Mouse (Mus musculus): ENCODE results near the gene Lrrc8d.

Lrrc8d gene

GRCm38 (mm10) chr5:105721267-105721666 lies 21.5 kb downstream of the Lrrc8d start:
- DNase-seq, result no peak

- DNase-seq, result no peak
Observed at GRCm38 (mm10) chr5:105722807-105723206, 23.0 kb downstream of the Lrrc8d start.

DNA sequence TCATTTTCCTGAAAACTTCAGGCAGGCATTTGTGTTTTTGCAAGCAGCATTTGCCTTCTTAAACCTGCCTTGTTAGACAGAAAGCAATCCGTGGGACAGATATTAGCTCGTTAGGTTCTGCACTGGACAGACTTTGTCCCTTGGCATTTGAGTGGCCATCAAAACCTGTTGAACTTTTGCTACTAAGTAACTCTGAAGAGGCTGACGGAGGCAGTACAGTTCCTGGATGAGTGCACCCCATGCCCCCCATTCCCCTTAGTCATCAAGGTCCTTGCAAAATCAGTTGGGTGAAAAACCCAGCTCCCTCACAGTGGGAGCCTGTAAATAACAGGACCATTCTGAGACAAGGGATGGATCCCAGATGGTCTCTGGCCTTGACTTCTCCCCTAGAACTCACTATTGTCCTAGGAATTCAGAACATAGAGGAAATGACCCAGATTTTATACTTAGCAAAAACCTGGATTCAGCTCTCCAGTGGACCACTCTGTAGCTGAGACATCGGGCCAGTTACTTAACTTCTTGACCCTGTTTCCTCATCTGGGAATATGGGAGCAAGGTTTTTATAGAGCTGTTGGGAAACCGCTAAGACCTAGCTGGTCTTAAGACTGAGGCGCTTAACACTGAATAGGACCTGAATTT lies 30.5 kb downstream of the Lrrc8d start:
- no peak for DNase-seq

DNA sequence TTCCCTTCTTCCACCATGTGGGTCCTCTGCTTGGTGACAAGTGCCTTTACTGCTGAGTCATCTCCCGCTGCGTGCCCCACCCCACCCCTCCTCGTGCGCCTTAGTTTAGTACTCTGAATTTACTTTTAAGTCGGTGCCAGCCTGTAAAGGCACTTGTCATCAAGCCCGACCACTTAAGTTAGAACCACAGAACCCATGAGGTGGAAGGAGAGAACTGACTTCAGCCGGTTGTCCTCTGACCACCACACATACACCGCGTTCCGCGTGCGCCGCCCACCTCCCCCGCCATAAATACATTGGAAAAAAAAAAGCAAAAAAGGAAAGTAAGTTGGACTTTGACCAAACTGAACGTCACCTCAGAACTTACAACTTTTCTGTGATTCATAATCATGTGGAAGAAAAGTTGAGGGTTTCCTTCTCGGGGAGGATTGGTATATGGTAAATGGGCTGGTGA lies 31.4 kb downstream of the Lrrc8d start:
- DNase-seq, result peak; percentile 85

DNA sequence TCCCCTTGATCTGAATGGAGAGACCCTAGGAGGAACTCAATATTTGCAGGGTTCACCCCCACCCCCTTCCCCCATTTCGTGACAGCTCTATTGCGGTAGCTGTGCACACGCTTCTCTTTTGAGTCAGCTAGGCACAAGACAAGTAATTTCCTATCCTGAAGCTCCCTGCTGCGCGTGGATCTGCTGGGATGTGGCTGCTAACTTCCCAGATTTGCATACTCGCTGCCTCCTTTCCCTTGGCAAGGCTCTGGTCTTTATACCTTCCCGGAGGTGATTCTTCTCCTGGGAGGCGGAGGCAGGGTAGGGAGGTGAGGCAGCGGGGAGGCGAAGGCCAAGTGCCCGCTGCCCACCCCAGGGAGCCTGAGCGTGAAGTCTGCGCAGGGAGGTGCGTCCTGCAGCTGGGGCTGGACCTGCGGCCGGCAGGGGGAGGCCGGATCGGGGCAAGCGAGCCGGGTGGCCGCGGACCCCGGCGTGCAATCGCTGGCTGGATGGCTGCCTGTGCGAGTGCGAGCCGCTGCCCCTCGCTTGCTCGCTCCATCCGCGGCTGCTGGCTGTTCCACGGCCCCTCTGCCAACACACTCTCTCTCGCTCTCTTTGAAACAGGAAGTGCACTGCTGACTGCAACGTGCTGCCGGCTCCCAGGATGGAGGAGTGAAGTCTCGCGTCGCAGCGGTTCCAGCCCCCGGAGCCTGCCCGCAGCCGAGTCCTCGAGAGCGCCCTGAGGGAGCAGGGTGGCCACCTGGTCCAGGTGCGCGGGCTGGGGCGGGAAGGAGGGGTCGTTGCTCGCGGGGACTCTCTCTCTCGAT lies 32.1 kb downstream of the Lrrc8d start:
- DNase-seq, result peak; percentile 75

- peak; percentile 50 for DNase-seq
Observed at GRCm38 (mm10) chr5:105732433-105732891, 32.7 kb downstream of the Lrrc8d start.

DNA sequence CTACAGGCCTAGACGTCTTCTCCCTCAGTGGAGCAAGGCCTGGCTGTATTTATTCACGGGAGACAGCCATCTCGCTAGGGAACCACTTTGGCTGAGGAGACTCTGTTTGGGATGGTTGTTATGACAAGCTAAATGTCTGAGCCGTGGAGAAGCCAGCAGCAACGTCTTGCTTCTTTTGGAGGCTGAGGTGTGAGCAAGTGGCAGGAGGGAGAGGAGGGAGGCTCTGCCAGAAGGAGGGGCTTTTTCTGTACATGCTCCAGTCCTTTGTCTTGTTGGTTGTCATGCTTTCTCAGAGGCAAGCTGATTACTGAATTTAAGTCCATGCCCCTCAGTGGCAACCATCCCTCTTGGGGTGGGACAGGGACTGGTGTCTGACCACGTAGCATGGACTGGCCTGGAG lies 33.5 kb downstream of the Lrrc8d start:
- no peak for DNase-seq

DNA sequence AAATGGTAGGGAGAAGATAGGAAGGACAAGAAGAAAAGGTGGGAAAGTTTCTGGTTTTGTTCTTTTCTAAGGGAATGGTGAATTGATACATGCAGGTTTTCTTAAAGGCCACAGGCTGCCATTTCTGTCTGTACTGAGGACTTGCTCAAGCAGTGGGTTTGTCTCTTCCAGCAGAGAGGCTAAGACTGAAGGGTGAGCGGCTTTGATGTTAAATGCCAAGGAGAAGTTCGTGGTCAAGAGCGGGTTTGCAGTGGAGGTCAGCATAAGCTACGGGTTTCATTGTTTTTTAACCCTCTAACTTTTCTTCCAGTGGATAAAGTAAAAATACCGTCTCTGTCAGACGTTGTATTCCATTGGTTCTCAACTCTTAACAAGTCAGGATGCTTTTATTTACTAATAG lies 36.6 kb downstream of the Lrrc8d start:
- DNase-seq, result no peak

DNA sequence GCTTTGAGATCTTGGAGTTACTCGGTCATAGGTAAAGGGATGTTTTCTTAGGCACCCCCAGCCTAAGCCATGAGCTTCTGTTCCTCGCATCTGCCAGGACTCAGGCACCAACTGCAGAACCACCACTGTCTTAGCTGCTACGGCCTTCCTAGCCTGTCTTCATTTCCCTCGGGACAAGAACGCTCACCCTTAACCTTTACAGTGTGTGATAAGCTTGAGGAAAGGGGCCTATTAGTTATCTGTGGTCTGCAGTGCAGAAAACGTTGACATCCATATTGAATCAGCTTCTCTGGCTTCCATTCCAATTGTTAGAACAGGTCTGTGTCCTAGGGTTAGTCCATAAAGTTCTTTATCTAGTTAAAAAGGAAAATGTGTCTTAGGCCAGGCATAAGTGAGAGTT lies 37.4 kb downstream of the Lrrc8d start:
- no peak for DNase-seq

- no peak for DNase-seq
Observed at GRCm38 (mm10) chr5:105740437-105740836, 40.7 kb downstream of the Lrrc8d start.

DNA sequence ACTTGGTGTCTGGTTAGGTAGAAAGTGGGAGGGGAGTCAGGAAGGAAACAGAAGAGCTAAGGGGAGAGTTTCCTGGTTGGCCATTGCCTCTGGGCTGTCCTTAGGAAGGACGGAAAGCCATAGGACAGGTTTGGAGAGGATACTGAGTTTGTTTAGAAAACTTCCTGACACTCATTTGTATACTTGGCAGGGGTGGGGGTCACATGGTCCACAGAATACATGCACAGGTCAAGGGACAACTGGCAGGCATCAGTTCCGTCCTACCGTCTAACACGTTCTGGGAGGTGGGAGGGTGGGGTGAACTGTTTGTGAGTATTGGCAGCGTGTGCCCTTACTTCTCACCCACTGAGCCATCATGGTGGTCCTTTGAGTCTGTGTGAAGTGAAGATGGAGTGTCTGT lies 42.9 kb downstream of the Lrrc8d start:
- DNase-seq, result no peak

- DNase-seq, result no peak
Observed at GRCm38 (mm10) chr5:105745324-105745723, 45.6 kb downstream of the Lrrc8d start.

DNA sequence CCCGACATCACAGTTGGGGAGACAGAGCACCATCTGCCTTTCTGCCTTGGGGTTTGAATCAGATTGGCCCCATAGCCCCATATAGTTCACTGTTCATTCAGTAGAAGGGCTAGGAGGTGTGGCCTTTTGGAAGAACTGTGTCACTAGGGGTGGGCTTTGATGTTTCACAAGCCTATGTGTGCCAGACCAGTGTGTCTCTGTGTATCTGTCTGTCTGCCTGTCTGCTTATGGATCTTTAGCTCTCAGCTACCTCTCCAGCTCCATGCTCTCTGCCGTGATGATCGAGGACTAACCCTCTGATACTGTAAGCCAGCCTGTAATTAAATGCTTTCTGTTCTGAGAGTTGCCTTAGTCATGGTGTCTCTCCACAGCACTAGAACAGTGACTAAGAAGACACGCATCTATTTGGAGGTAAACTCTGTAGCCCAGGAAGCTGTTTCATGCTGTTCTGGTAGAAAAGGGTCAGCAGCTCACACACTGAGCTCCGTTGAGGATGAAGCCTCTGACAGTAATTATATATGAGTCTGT lies 46.2 kb downstream of the Lrrc8d start:
- no peak for DNase-seq

- DNase-seq, result no peak
Observed at GRCm38 (mm10) chr5:105754803-105755202, 55.0 kb downstream of the Lrrc8d start.

GRCm38 (mm10) chr5:105755491-105755890 lies 55.7 kb downstream of the Lrrc8d start:
- DNase-seq, result no peak

DNA sequence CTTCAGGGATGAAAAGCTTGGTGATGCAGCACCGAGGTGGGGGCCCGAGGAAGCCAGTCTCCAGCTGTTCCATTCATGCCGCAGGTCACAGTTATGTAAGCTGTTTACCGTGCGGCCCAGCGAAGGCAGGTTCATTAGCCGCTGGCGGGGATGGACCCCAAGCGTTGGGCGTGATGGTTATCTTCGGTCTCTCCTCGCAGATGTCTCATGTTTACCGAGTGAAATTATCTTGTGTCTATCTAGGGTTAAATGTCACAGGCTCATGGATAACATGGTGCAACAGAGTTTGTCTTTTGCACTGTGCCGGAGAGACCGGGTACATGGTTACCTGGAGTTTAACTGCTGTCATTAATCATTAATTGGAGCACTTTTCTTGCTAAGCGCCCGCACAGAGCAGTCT lies 58.2 kb downstream of the Lrrc8d start:
- peak; percentile 21 for DNase-seq

- DNase-seq, result no peak
Observed at GRCm38 (mm10) chr5:105758866-105759265, 59.1 kb downstream of the Lrrc8d start.

GRCm38 (mm10) chr5:105761848-105762482 lies 62.2 kb downstream of the Lrrc8d start:
- no peak for DNase-seq

DNA sequence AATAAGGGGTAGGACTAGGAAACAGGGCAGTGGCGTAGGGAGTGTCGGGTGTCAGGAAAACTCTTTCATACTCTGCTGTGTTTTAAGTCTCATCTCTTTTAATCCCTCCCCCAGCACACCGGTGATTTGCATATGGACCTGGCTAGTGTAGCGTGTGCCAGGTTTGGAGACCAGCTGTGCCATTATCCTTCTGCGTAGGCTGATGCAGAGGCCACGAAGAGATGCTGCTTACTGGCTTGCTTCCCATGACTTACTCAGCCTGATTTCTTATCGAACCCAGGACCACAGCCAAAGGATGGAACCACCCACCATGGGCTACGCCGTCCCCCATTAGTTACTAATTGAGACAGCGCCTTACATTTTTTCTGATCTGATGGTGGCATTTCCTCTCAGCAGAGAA lies 64.6 kb downstream of the Lrrc8d start:
- no peak for DNase-seq

- DNase-seq, result no peak
Observed at GRCm38 (mm10) chr5:105765386-105765785, 65.6 kb downstream of the Lrrc8d start.

DNA sequence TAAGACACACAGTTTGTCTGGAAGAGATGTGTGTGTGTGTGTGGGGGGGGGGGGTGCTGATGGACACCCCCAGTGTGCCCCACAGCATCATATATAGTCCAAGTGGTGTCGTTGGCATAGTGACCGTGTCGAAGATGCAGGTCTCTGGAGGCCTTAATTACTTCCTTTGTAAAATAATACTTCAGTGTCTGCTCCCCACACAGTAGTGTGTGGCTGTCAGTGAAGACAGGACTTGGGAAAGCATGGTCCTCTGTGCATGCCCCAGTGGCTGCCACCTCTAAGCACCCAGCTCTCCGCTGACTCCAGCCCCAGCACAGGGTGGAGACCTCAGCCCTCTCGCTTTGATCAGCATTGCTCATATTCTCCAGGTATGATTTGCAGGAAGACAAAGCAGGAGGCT lies 76.6 kb downstream of the Lrrc8d start:
- DNase-seq, result no peak

DNA sequence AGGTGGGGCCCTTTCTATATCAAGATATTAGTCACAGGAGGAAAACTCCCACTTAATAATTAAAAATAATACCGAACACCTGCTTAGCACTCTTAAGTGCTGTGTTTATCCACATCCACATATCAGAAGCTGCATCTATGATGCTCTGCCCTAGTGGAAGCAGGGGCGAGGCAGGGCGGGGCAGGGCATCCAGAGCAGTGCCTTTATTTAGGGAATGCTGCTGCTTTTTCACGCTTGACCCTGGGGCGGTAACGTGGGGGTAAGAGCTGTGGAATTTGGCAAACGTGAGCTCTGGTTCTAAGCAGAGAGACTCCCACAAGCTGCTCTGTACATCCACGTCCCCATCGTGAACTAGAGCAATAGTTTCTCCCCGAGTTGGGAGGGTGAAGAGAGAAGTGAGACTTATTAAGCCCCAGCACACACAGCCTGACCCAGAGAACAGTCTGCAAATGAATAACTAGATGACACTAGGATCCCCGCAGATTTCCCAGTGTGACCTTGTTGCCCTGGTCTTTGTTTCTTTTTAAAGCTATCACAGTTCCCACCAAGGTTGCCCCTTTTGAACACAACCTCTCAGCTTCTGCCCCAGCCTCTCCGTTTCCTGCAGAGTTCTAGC lies 77.3 kb downstream of the Lrrc8d start:
- no peak for DNase-seq

- DNase-seq, result no peak
Observed at GRCm38 (mm10) chr5:105777645-105778044, 77.9 kb downstream of the Lrrc8d start.

Measured in liver (tissue).